Mouse (Mus musculus) heart, postnatal 0 days (tissue): Measurements from ENCODE around the gene Dgke. TPM values are rescaled to one million over a fixed set of nuclear protein-coding genes. Genes with fewer than 3 reads are reported as not detected.
A peak's percentile ranks its signal among the peaks of the same experiment; 100 is the strongest.

Source experiments
- ATAC-seq: fragments of 200-750 bp; cut with Nextera tagmentation; 2 replicates; pipeline ENCODE4 v1.8.0; 2017; ENCODE audit warnings: low read depth, moderate number of reproducible peaks, moderate library complexity; ENCODE audit not compliant: insufficient read depth
- DNase-seq: peaks from one replicate; pipeline ENCODE4 v3.0.0-alpha.2; 2016; ENCODE audit warnings: low spot score
- H3K27ac ChIP-seq: fragments of 300-500 bp; sonication (generic); 2 replicates; pipeline ENCODE4 v1.5.1; 2014; ENCODE audit warnings: low read depth, mild to moderate bottlenecking
- H3K27me3 ChIP-seq: fragments of 300-500 bp; sonication (generic); 2 replicates; pipeline ENCODE4 v1.6.1; 2014; ENCODE audit warnings: low read length, mixed read lengths; ENCODE audit not compliant: control insufficient read depth, insufficient read depth
- H3K36me3 ChIP-seq: fragments of 300-500 bp; sonication (generic); replicated peaks from 2 replicates; pipeline ENCODE4 v1.6.1; 2014; ENCODE audit warnings: low read length, mixed read lengths; ENCODE audit not compliant: control insufficient read depth, insufficient read depth
- H3K4me1 ChIP-seq: fragments of 300-500 bp; sonication (generic); 2 replicates; pipeline ENCODE4 v1.6.1; 2014; ENCODE audit warnings: antibody characterized with exemption; ENCODE audit not compliant: control insufficient read depth, insufficient read depth
- H3K4me2 ChIP-seq: fragments of 300-500 bp; sonication (generic); 2 replicates; pipeline ENCODE4 v1.6.1; 2014; ENCODE audit warnings: low read depth, mild to moderate bottlenecking, low read length, moderate library complexity
- H3K4me3 ChIP-seq: fragments of 300-500 bp; sonication (generic); 2 replicates; pipeline ENCODE4 v1.5.1; 2014; ENCODE audit warnings: low read depth, low read length
- H3K9ac ChIP-seq: fragments of 300-500 bp; sonication (generic); replicated peaks from 2 replicates; pipeline ENCODE4 v1.6.1; 2014; ENCODE audit warnings: low read depth, low read length, mixed read lengths
- H3K9me3 ChIP-seq: fragments of 300-500 bp; sonication (generic); replicated peaks from 2 replicates; pipeline ENCODE4 v1.6.1; 2016; ENCODE audit warnings: low read length; ENCODE audit not compliant: control insufficient read depth
- CTCF ChIP-seq: IDR thresholded peaks from 2 replicates; pipeline ENCODE4 v1.5.1; 2016; ENCODE audit warnings: antibody characterized with exemption, control low read depth, low read depth
- EP300 ChIP-seq: IDR thresholded peaks from 2 replicates; pipeline ENCODE4 v1.6.1; 2016; ENCODE audit warnings: antibody characterized with exemption, low read depth
- WGBS: fragments of 180-500 bp; shearing (Covaris S2); extraction: QIAGEN DNeasy Blood & Tissue Kit; methylation state at CpG from one replicate; pipeline ENCODE4 v1.1.7; 2014; 5-methylcytosine and 5-hydroxymethylcytosine counted together
- polyA plus RNA-seq: library from polyadenylated mRNA; unstranded; fragments of >200 nt; fragmentation: Nextera tagmentation; extraction: Ambion mirVana; gene quantifications from 2 replicates; pipeline ENCODE4 v1.2.1, GENCODE M21; 2015
- total RNA-seq: library from RNA; depleted of rRNA; stranded (reverse); fragments of >200 nt; gene quantifications from 2 replicates; pipeline ENCODE4 v1.2.3, GENCODE M21; 2014; ENCODE audit warnings: low replicate concordance

The Dgke gene
- total and polyA plus RNA-seq, 2 experiments from 2014 or later: 5.3 to 12.6 TPM

- Histone ChIP-seq H3K27ac (peak overlapping the region; percentile 46), H3K9ac (peak overlapping the region; percentile 30; the same call in 1 of the 2 replicates), H3K27me3 (no peaks in the 10 kb centered on the region), H3K4me3 (peak overlapping the region; percentile 22), H3K9me3 (no peaks in the 10 kb centered on the region), H3K4me2 (peak overlapping the region; percentile 78), H3K4me1 (peaks cover 30% of the 10 kb centered on the region), H3K36me3 (peaks cover 25% of the 10 kb centered on the region)
- 55% methylated on average over 5 of the region's 5 CpGs for WGBS
- ATAC-seq (no peak), DNase-seq (no peak)
- no peak for TF ChIP-seq CTCF
- TF ChIP-seq EP300: no peak
Measured at GRCm38 (mm10) chr11:89002621-89003020, 64.0 kb downstream of the Dgke start.

DNA sequence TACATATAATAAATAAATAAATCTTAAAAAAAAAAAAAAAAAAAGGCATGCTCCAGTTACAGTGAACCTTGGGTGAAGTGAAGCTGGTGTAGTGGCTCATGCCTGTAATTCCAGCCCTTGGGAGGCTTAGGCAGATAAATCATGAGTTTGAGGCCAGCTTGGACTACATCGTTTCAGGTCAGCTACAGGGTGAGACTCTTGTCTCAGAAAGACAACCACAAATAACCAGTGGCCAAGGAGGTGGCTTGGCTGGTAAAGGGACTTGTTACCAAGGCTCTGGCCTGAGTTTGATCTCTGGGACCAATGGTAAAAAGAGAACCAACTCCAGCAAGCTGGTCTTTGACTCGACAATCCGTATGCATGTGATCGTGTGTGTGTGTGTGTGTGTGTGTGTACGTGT, 64.6 kb downstream of the Dgke start:
- Histone ChIP-seq H3K4me2 (peak overlapping the region; percentile 78), H3K36me3 (peaks cover 19% of the 10 kb centered on the region), H3K9ac (peak overlapping the region; percentile 30; the same call in 1 of the 2 replicates), H3K27ac (0 out of 2 replicates have a peak overlapping the region, but pooled peaks have one; percentile 46), H3K4me3 (peak overlapping the region; percentile 22), H3K4me1 (peaks cover 30% of the 10 kb centered on the region), H3K9me3 (no peaks in the 10 kb centered on the region), H3K27me3 (no peaks in the 10 kb centered on the region)
- no peak for ATAC-seq
- TF ChIP-seq CTCF (no peak), EP300 (no peak)
- no peak for DNase-seq
- WGBS: 89% methylated on average over 5 of the region's 5 CpGs

DNA sequence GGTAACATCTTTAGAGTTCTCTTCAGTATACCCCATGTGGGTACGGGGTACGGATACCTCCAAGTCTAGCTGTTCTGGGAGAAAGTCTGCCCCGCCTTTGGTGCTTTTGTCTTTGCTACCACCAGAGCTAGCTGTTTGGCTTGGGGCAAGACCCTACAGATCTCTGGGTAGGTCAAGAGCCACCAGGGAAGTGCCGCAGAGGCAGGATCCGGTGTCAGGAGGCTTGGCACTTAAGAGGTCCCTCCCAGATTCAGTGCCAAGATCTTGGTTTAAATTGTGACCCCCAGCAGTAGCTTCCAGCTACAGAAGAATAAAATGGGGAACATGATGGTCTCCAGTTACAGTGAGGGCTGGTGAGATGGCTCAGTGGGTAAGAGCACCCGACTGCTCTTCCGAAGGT, 65.1 kb downstream of the Dgke start:
- DNase-seq (no peak), ATAC-seq (no peak)
- no peak overlapping the region for H3K27ac ChIP-seq
- 83% methylated on average over 7 of the region's 7 CpGs for WGBS
- no peaks in the 10 kb centered on the region for H3K9me3 ChIP-seq
- peak overlapping the region; percentile 78 for H3K4me2 ChIP-seq
- peaks cover 33% of the 10 kb centered on the region for H3K4me1 ChIP-seq
- H3K4me3 ChIP-seq: peak overlapping the region; percentile 88
- H3K27me3 ChIP-seq: no peaks in the 10 kb centered on the region
- peaks cover 16% of the 10 kb centered on the region for H3K36me3 ChIP-seq
- peak overlapping the region; percentile 34; the same call in 1 of the 2 replicates for H3K9ac ChIP-seq
- TF ChIP-seq CTCF: no peak
- no peak for TF ChIP-seq EP300

- H3K4me2 ChIP-seq: peak overlapping the region; percentile 78
- H3K27ac ChIP-seq: peak overlapping the region; percentile 86
- H3K27me3 ChIP-seq: no peaks in the 10 kb centered on the region
- H3K9me3 ChIP-seq: no peaks in the 10 kb centered on the region
- peak overlapping the region; percentile 88 for H3K4me3 ChIP-seq
- DNase-seq (no peak), ATAC-seq (no peak)
- peak overlapping the region; percentile 91 for H3K9ac ChIP-seq
- H3K4me1 ChIP-seq: peaks cover 40% of the 10 kb centered on the region
- peaks cover 5% of the 10 kb centered on the region for H3K36me3 ChIP-seq
- TF ChIP-seq CTCF (no peak), EP300 (no peak)
Measured at GRCm38 (mm10) chr11:89000527-89000819, 66.2 kb downstream of the Dgke start.

GRCm38 (mm10) chr11:88999723-89000526, 66.7 kb downstream of the Dgke start:
- H3K4me3 ChIP-seq: peak overlapping the region; percentile 88
- 12% methylated on average over 33 of the region's 33 CpGs for WGBS
- peak overlapping the region; percentile 91 for H3K9ac ChIP-seq
- no peaks in the 10 kb centered on the region for H3K27me3 ChIP-seq
- H3K4me1 ChIP-seq: peaks cover 40% of the 10 kb centered on the region
- TF ChIP-seq CTCF (no peak), EP300 (no peak)
- ATAC-seq (peak; percentile 19), DNase-seq (no peak)
- H3K9me3 ChIP-seq: no peaks in the 10 kb centered on the region
- H3K36me3 ChIP-seq: no peaks in the 10 kb centered on the region; the same call in 1 of the 2 replicates
- peak overlapping the region; percentile 86 for H3K27ac ChIP-seq
- peak overlapping the region; percentile 78 for H3K4me2 ChIP-seq
